Mouse (Mus musculus): Measurements from ENCODE around the gene Hopx.

- TF ChIP-seq MAX (IDR thresholded peaks at IDR 0.05; ENCODE audit: low read length) = no peak
- no peak for TF ChIP-seq MAZ (IDR thresholded peaks at IDR 0.05; ENCODE audit: low read depth, low read length)
- no peak for TF ChIP-seq CTCF (IDR thresholded peaks at IDR 0.05 in 2 of 3, conservative IDR thresholded peaks at IDR 0.05 in 1 of 3; ENCODE audit: control insufficient read depth in 1 of 3, insufficient read depth in 1 of 3, low read depth in 2 of 3, low read length in 3 of 3, poor library complexity in 1 of 3, severe bottlenecking in 1 of 3)
- no peak for TF ChIP-seq GATA1 (IDR thresholded peaks at IDR 0.05; ENCODE audit: low read depth, low read length)
- no peak for TF ChIP-seq POLR2A (IDR thresholded peaks at IDR 0.05; ENCODE audit: control insufficient read depth in 1 of 2, insufficient read depth in 1 of 2, low read depth in 1 of 2, low read length in 2 of 2, poor library complexity in 1 of 2)
- TF ChIP-seq POLR2AphosphoS2 (IDR thresholded peaks at IDR 0.05; ENCODE audit: low read length) = no peak
- TF ChIP-seq CHD2 (IDR thresholded peaks at IDR 0.05; ENCODE audit: low read length) = no peak
- TF ChIP-seq USF2 (IDR thresholded peaks at IDR 0.05; ENCODE audit: borderline replicate concordance in 1 of 2, insufficient read depth in 1 of 2, low read depth in 1 of 2, low read length in 2 of 2) = no peak
- no peak for TF ChIP-seq GABPA (IDR thresholded peaks at IDR 0.05; ENCODE audit: low read depth, low read length)
- no peak for TF ChIP-seq MXI1 (IDR thresholded peaks at IDR 0.05; ENCODE audit: low read depth, low read length)
- no peak for TF ChIP-seq ZC3H11A (IDR thresholded peaks at IDR 0.05; ENCODE audit: low read depth, low read length)
These were observed 7.6 kb upstream of the Hopx start for GRCm38 (mm10) chr5:77122254-77123192.
